Mouse (Mus musculus) lung, embryonic 15.5 days (tissue): ENCODE measurements at regions not wholly inside any gene's neighbourhood (a gene's known extent, or its start where the extent isn't known, plus 50 kb on each side); places are given as distances from the start of the nearest gene placed in this dataset.

Experiments used
- ATAC-seq: fragments of 200-750 bp; cut with Nextera tagmentation; 2 replicates; pipeline ENCODE4 v1.8.0; 2017; ENCODE audit warnings: moderate number of reproducible peaks, borderline replicate concordance; ENCODE audit not compliant: low FRiP score, low TSS enrichment; ENCODE audit errors: extremely low read depth
- H3K27ac ChIP-seq: fragments of 300-500 bp; sonication (generic); 2 replicates; pipeline ENCODE4 v1.5.1; 2015; ENCODE audit warnings: moderate library complexity, mild to moderate bottlenecking, inconsistent platforms
- H3K27me3 ChIP-seq: fragments of 300-500 bp; sonication (generic); 2 replicates; pipeline ENCODE4 v1.6.1; 2015; ENCODE audit warnings: inconsistent platforms
- H3K36me3 ChIP-seq: fragments of 300-500 bp; sonication (generic); 2 replicates; pipeline ENCODE4 v1.6.1; 2015; ENCODE audit warnings: inconsistent platforms
- H3K4me1 ChIP-seq: fragments of 300-500 bp; sonication (generic); 2 replicates; pipeline ENCODE4 v1.6.1; 2015; ENCODE audit warnings: inconsistent platforms
- H3K4me2 ChIP-seq: fragments of 300-500 bp; sonication (generic); 2 replicates; pipeline ENCODE4 v1.6.1; 2015; ENCODE audit warnings: inconsistent platforms, mild to moderate bottlenecking, moderate library complexity
- H3K4me3 ChIP-seq: fragments of 300-500 bp; sonication (generic); 2 replicates; pipeline ENCODE4 v1.5.1; 2015; ENCODE audit warnings: mild to moderate bottlenecking, inconsistent platforms
- H3K9ac ChIP-seq: fragments of 300-500 bp; sonication (generic); 2 replicates; pipeline ENCODE4 v1.6.1; 2015; ENCODE audit warnings: inconsistent platforms
- H3K9me3 ChIP-seq: fragments of 300-500 bp; sonication (generic); 2 replicates; pipeline ENCODE4 v1.6.1; 2016; ENCODE audit warnings: inconsistent platforms
- WGBS: fragments of 180-500 bp; shearing (Covaris S2); methylation state at CpG from one replicate; pipeline ENCODE4 v1.1.7; 2015; 5-methylcytosine and 5-hydroxymethylcytosine counted together

GRCm38 (mm10) chr14:102477162-102477561, 505.3 kb downstream of the Kctd12 start:
- Histone ChIP-seq H3K9me3 (no peaks in the 10 kb centered on the region), H3K4me1 (no peaks in the 10 kb centered on the region), H3K36me3 (no peaks in the 10 kb centered on the region), H3K4me3 (no peak overlapping the region), H3K9ac (no peak overlapping the region), H3K27me3 (no peaks in the 10 kb centered on the region), H3K27ac (no peak overlapping the region), H3K4me2 (no peak overlapping the region)
- no peak for ATAC-seq
- 95% methylated on average over 2 of the region's 2 CpGs for WGBS

- no peak overlapping the region for H3K9ac ChIP-seq
- no peak overlapping the region for H3K4me2 ChIP-seq
- ATAC-seq = no peak
- no peaks in the 10 kb centered on the region for H3K27me3 ChIP-seq
- H3K9me3 ChIP-seq = no peaks in the 10 kb centered on the region
- H3K4me1 ChIP-seq = no peaks in the 10 kb centered on the region
- H3K27ac ChIP-seq = no peak overlapping the region
- WGBS = 77% methylated on average over 4 of the region's 4 CpGs
- H3K4me3 ChIP-seq = no peak overlapping the region
- H3K36me3 ChIP-seq = no peaks in the 10 kb centered on the region
Measured at GRCm38 (mm10) chr14:102469326-102469725, 513.1 kb downstream of the Kctd12 start.

- WGBS = 81% methylated on average over 1 of the region's 1 CpGs
- H3K9ac ChIP-seq = no peak overlapping the region
Measured at GRCm38 (mm10) chr14:102461001-102461400, 521.4 kb downstream of the Kctd12 start.

GRCm38 (mm10) chr14:102439738-102440137, 542.7 kb downstream of the Kctd12 start:
- no peak overlapping the region for H3K9ac ChIP-seq
- no peaks in the 10 kb centered on the region for H3K4me1 ChIP-seq
- H3K27ac ChIP-seq = no peak overlapping the region
- H3K4me2 ChIP-seq = no peak overlapping the region
- 83% methylated on average over 2 of the region's 2 CpGs for WGBS
- no peak overlapping the region for H3K4me3 ChIP-seq
- no peaks in the 10 kb centered on the region for H3K9me3 ChIP-seq
- H3K27me3 ChIP-seq = no peaks in the 10 kb centered on the region
- no peaks in the 10 kb centered on the region for H3K36me3 ChIP-seq
- no peak for ATAC-seq

More at GRCm38 (mm10) chr14:102461001-102461400, 521.4 kb downstream of the Kctd12 start:
- no peaks in the 10 kb centered on the region for H3K4me1 ChIP-seq
- H3K27ac ChIP-seq = no peak overlapping the region
- H3K4me2 ChIP-seq = no peak overlapping the region
- no peaks in the 10 kb centered on the region for H3K36me3 ChIP-seq
- no peak overlapping the region for H3K4me3 ChIP-seq
- ATAC-seq = no peak
- no peaks in the 10 kb centered on the region for H3K9me3 ChIP-seq
- no peaks in the 10 kb centered on the region for H3K27me3 ChIP-seq

- H3K27ac ChIP-seq = no peak overlapping the region
- H3K9ac ChIP-seq = no peak overlapping the region
- no peaks in the 10 kb centered on the region for H3K9me3 ChIP-seq
- ATAC-seq = peak; percentile 90; the same call in 1 of the 2 replicates
- H3K4me1 ChIP-seq = no peaks in the 10 kb centered on the region
- H3K4me3 ChIP-seq = no peak overlapping the region
- H3K4me2 ChIP-seq = no peak overlapping the region
- no peaks in the 10 kb centered on the region for H3K27me3 ChIP-seq
- 33% methylated on average over 4 of the region's 4 CpGs for WGBS
- H3K36me3 ChIP-seq = no peaks in the 10 kb centered on the region
Measured at GRCm38 (mm10) chr14:102403397-102404115, 578.9 kb downstream of the Kctd12 start.

- no peaks in the 10 kb centered on the region for H3K4me1 ChIP-seq
- H3K4me3 ChIP-seq = no peak overlapping the region
- no peak for ATAC-seq
- H3K9me3 ChIP-seq = no peaks in the 10 kb centered on the region
- H3K4me2 ChIP-seq = no peak overlapping the region
- H3K36me3 ChIP-seq = no peaks in the 10 kb centered on the region
- 32% methylated on average over 4 of the region's 4 CpGs for WGBS
- H3K27me3 ChIP-seq = no peaks in the 10 kb centered on the region
- no peak overlapping the region for H3K9ac ChIP-seq
- H3K27ac ChIP-seq = no peak overlapping the region
Measured at GRCm38 (mm10) chr14:102402061-102402689, 580.3 kb downstream of the Kctd12 start.

- no peak overlapping the region for H3K4me2 ChIP-seq
- no peaks in the 10 kb centered on the region for H3K27me3 ChIP-seq
- H3K4me1 ChIP-seq = no peaks in the 10 kb centered on the region
- no peak overlapping the region for H3K27ac ChIP-seq
- 72% methylated on average over 7 of the region's 7 CpGs for WGBS
- H3K4me3 ChIP-seq = no peak overlapping the region
- H3K9ac ChIP-seq = no peak overlapping the region
- H3K36me3 ChIP-seq = no peaks in the 10 kb centered on the region
- no peak for ATAC-seq
- no peaks in the 10 kb centered on the region for H3K9me3 ChIP-seq
Measured at GRCm38 (mm10) chr14:102396036-102396734, 586.3 kb downstream of the Kctd12 start.

- ATAC-seq = no peak
- H3K36me3 ChIP-seq = no peaks in the 10 kb centered on the region
- H3K9me3 ChIP-seq = no peaks in the 10 kb centered on the region
- no peak overlapping the region for H3K9ac ChIP-seq
- H3K4me1 ChIP-seq = no peaks in the 10 kb centered on the region
- WGBS = 54% methylated on average over 3 of the region's 3 CpGs
- no peaks in the 10 kb centered on the region for H3K27me3 ChIP-seq
- no peak overlapping the region for H3K4me2 ChIP-seq
- no peak overlapping the region for H3K27ac ChIP-seq
- no peak overlapping the region for H3K4me3 ChIP-seq
Measured at GRCm38 (mm10) chr14:102392351-102392750, 590.1 kb downstream of the Kctd12 start.

GRCm38 (mm10) chr14:102372994-102373567, 609.4 kb downstream of the Kctd12 start:
- Histone ChIP-seq H3K4me2 (no peak overlapping the region), H3K9ac (no peak overlapping the region), H3K27ac (no peak overlapping the region), H3K27me3 (no peaks in the 10 kb centered on the region), H3K4me1 (no peaks in the 10 kb centered on the region), H3K9me3 (no peaks in the 10 kb centered on the region), H3K4me3 (no peak overlapping the region), H3K36me3 (no peaks in the 10 kb centered on the region)
- WGBS = 69% methylated on average over 5 of the region's 5 CpGs
- no peak for ATAC-seq

GRCm38 (mm10) chr14:102361589-102361988, 620.8 kb downstream of the Kctd12 start:
- Histone ChIP-seq H3K9me3 (no peaks in the 10 kb centered on the region), H3K4me2 (no peak overlapping the region), H3K4me3 (no peak overlapping the region), H3K27me3 (no peaks in the 10 kb centered on the region), H3K36me3 (no peaks in the 10 kb centered on the region), H3K9ac (no peak overlapping the region), H3K27ac (no peak overlapping the region), H3K4me1 (no peaks in the 10 kb centered on the region)
- 78% methylated on average over 2 of the region's 2 CpGs for WGBS
- no peak for ATAC-seq

- Histone ChIP-seq H3K9ac (no peak overlapping the region), H3K4me2 (no peak overlapping the region), H3K27ac (no peak overlapping the region), H3K4me3 (no peak overlapping the region), H3K9me3 (no peaks in the 10 kb centered on the region), H3K4me1 (no peaks in the 10 kb centered on the region), H3K36me3 (no peaks in the 10 kb centered on the region), H3K27me3 (no peaks in the 10 kb centered on the region)
- no peak for ATAC-seq
Measured at GRCm38 (mm10) chr14:102329409-102329808, 599.7 kb downstream of the Lmo7 start.

GRCm38 (mm10) chr14:102306332-102306731, 576.6 kb downstream of the Lmo7 start:
- 39% methylated on average over 6 of the region's 6 CpGs for WGBS
- H3K4me1 ChIP-seq = no peaks in the 10 kb centered on the region
- H3K27ac ChIP-seq = no peak overlapping the region
- no peaks in the 10 kb centered on the region for H3K27me3 ChIP-seq
- H3K9me3 ChIP-seq = no peaks in the 10 kb centered on the region
- H3K4me2 ChIP-seq = no peak overlapping the region
- no peak overlapping the region for H3K9ac ChIP-seq
- ATAC-seq = no peak
- no peak overlapping the region for H3K4me3 ChIP-seq
- no peaks in the 10 kb centered on the region for H3K36me3 ChIP-seq
